Mouse (Mus musculus) stomach, embryonic 16.5 days (tissue): ENCODE data around the gene Gm4131. TPM values are rescaled to one million over a fixed set of nuclear protein-coding genes. Genes with fewer than 3 reads are reported as not detected.

Source experiments
- ATAC-seq: fragments of 200-750 bp; cut with Nextera tagmentation; 2 replicates; pipeline ENCODE4 v1.8.0; 2017; ENCODE audit warnings: moderate number of reproducible peaks, moderate TSS enrichment; ENCODE audit not compliant: insufficient read depth, low FRiP score
- H3K27ac ChIP-seq: fragments of 300-500 bp; sonication (generic); 2 replicates; pipeline ENCODE4 v1.5.1; 2014; ENCODE audit warnings: low read length
- H3K27me3 ChIP-seq: fragments of 300-500 bp; sonication (generic); 2 replicates; pipeline ENCODE4 v1.6.1; 2014; ENCODE audit warnings: low read length, control low read depth, mixed read lengths; ENCODE audit not compliant: control insufficient read depth, insufficient read depth
- H3K36me3 ChIP-seq: fragments of 300-500 bp; sonication (generic); 2 replicates; pipeline ENCODE4 v1.6.1; 2014; ENCODE audit warnings: low read length; ENCODE audit not compliant: control insufficient read depth, insufficient read depth
- H3K4me1 ChIP-seq: fragments of 300-500 bp; sonication (generic); 2 replicates; pipeline ENCODE4 v1.6.1; 2014; ENCODE audit warnings: low read length, control low read depth, mixed read lengths; ENCODE audit not compliant: control insufficient read depth, insufficient read depth
- H3K4me2 ChIP-seq: fragments of 300-500 bp; sonication (generic); 2 replicates; pipeline ENCODE4 v1.6.1; 2014; ENCODE audit warnings: low read depth, low read length, mixed read lengths
- H3K4me3 ChIP-seq: fragments of 300-500 bp; sonication (generic); replicated peaks from 2 replicates; pipeline ENCODE4 v1.5.1; 2014; ENCODE audit warnings: mild to moderate bottlenecking, low read length
- H3K9ac ChIP-seq: fragments of 300-500 bp; sonication (generic); 2 replicates; pipeline ENCODE4 v1.6.1; 2014; ENCODE audit warnings: low read length
- H3K9me3 ChIP-seq: fragments of 300-500 bp; sonication (generic); replicated peaks from 2 replicates; pipeline ENCODE4 v1.6.1; 2016; ENCODE audit warnings: low read length, control low read depth; ENCODE audit not compliant: control insufficient read depth
- WGBS: fragments of 180-500 bp; shearing (Covaris S2); extraction: QIAGEN DNeasy Blood & Tissue Kit; methylation state at CpG from one replicate; pipeline ENCODE4 v1.1.7; 2014; 5-methylcytosine and 5-hydroxymethylcytosine counted together
- polyA plus RNA-seq: library from polyadenylated mRNA; unstranded; fragments of >200 nt; fragmentation: Nextera tagmentation; extraction: Ambion mirVana; gene quantifications from 2 replicates; pipeline ENCODE4 v1.2.1, GENCODE M21; 2015

Gene Gm4131
- polyA plus RNA-seq, 1 experiment from 2014 or later: not detected

DNA sequence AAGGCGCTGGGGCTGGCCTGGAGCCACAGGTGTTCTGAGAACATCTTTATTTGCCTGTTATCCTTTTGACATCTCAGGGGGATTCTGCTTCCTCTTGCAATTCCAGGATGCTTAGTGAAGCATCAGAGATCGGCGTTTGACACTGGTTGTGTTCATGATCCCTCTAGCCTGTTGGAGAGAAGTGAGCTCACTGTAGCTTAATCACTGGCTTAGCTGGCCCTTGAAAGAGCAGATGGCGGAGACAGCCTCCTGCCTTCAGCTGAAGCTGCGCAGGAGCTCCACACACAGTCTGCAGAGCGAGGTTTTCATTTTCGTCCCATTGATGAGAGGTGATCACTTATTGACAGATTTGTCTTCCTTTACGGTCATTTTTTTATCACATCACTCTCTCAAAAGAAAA lies 9.1 kb upstream of the Gm4131 start:
- Histone ChIP-seq H3K4me1 (no peaks in the 10 kb centered on the region), H3K9me3 (no peaks in the 10 kb centered on the region), H3K9ac (no peak overlapping the region), H3K27me3 (no peaks in the 10 kb centered on the region), H3K36me3 (no peaks in the 10 kb centered on the region), H3K27ac (no peak overlapping the region), H3K4me3 (no peak overlapping the region), H3K4me2 (no peak overlapping the region)
- WGBS: 69% methylated on average over 8 of the region's 8 CpGs
- ATAC-seq: no peak

DNA sequence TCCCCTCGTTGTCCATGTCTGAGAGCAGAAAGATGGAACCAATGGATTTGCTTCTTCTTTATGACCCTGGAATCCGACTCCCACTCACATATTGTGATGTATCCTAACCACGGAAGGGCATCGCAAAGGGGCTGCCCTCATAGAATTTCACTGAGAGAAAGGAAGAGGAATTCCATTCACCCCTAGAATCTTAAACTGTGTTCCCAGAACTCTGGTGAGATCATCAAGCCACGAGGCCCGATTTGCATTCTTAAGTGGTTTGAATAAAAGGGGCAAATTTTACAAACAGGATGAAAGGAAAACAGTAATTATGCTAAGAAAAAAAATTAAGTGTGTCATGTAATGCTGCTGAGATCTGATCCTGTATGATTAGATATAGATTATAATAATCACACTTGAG lies 8.2 kb upstream of the Gm4131 start:
- ATAC-seq: no peak
- Histone ChIP-seq H3K4me3 (no peak overlapping the region), H3K9me3 (no peaks in the 10 kb centered on the region), H3K27me3 (no peaks in the 10 kb centered on the region), H3K36me3 (no peaks in the 10 kb centered on the region), H3K4me2 (no peak overlapping the region), H3K27ac (no peak overlapping the region), H3K4me1 (peaks cover 4% of the 10 kb centered on the region), H3K9ac (no peak overlapping the region)
- 67% methylated on average over 6 of the region's 6 CpGs for WGBS

- H3K36me3 ChIP-seq: no peaks in the 10 kb centered on the region
- peaks cover 9% of the 10 kb centered on the region for H3K4me1 ChIP-seq
- no peaks in the 10 kb centered on the region for H3K27me3 ChIP-seq
- H3K9me3 ChIP-seq: no peaks in the 10 kb centered on the region
- ATAC-seq: no peak
- WGBS: 0% methylated on average over 1 of the region's 3 CpGs
- no peak overlapping the region for H3K9ac ChIP-seq
- H3K27ac ChIP-seq: no peak overlapping the region
- H3K4me2 ChIP-seq: no peak overlapping the region
- no peak overlapping the region for H3K4me3 ChIP-seq
Measured at GRCm38 (mm10) chr14:62573454-62573853, 6.7 kb upstream of the Gm4131 start.

DNA sequence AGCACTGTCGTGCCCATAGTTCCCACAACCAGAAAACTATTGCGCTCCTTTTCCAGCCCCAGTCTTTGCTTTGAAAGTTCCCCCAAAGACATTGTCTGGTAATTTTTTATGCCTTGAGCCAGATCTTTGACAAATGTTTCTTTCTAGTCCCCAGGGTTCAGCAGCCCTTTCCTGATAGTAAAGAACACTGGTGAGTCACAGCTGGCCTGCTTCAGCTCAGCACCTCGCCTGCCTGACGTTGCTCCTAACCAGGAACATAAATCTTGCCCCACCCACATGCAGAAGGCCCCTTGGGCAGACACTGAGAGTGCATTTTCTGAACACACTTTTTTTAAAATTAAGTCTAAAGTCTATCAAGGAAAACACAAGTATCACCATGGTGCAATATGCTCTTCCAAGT lies 3.6 kb upstream of the Gm4131 start:
- Histone ChIP-seq H3K4me3 (no peak overlapping the region), H3K36me3 (no peaks in the 10 kb centered on the region), H3K27me3 (no peaks in the 10 kb centered on the region), H3K4me1 (peaks cover 9% of the 10 kb centered on the region), H3K9ac (no peak overlapping the region), H3K9me3 (no peaks in the 10 kb centered on the region), H3K4me2 (peak overlapping the region; percentile 11; the same call in 1 of the 2 replicates), H3K27ac (peak overlapping the region; percentile 73)
- 12% methylated on average over 4 of the region's 4 CpGs for WGBS
- ATAC-seq: peak; percentile 72; the same call in 1 of the 2 replicates

DNA sequence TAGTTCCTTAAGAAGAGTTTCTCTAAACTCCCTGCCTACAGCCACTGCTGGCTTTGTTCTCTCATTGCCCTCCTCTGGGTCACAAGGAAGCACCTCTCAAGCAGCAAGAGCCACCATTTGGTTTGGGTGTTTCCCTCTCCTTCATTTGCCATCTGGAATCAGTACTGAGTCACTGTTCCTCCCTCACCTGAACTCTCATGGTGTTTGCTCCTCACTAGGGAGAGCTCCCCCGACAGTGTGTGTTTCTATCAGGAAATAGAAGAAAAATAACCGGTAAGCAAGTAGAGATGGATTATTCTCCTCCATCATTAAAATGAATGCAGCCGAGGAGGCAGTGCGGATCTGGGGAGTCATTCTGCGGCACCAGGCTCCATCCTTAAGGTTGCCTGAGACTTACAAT lies 2.7 kb upstream of the Gm4131 start:
- Histone ChIP-seq H3K27ac (peak overlapping the region; percentile 73; the same call in 1 of the 2 replicates), H3K9ac (no peak overlapping the region), H3K9me3 (no peaks in the 10 kb centered on the region), H3K4me3 (no peak overlapping the region), H3K4me1 (peaks cover 9% of the 10 kb centered on the region), H3K4me2 (no peak overlapping the region), H3K27me3 (no peaks in the 10 kb centered on the region), H3K36me3 (no peaks in the 10 kb centered on the region)
- no peak for ATAC-seq
- 81% methylated on average over 5 of the region's 5 CpGs for WGBS

DNA sequence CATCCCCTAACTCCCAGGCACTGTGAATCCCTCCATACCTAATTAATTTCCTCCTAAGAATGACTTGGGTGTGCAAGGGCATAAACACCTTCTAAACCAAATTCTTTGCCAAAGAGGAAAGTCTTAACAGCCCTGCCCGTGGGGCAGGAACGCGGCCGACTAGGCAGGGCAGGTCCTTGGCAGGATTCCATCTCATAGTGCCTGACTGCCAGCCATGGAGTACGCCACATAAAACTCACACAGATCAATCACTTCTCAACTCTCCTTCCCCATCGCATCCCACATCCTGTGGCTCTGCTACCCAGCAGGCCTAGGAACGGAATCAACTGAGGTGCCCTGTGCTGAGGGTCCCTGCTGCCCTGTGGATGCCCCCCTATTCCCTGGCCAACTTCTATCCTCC lies 3.0 kb downstream of the Gm4131 start:
- Histone ChIP-seq H3K9ac (no peak overlapping the region), H3K9me3 (no peaks in the 10 kb centered on the region), H3K4me1 (no peaks in the 10 kb centered on the region), H3K27ac (no peak overlapping the region), H3K4me2 (no peak overlapping the region), H3K4me3 (no peak overlapping the region), H3K36me3 (no peaks in the 10 kb centered on the region), H3K27me3 (no peaks in the 10 kb centered on the region)
- 69% methylated on average over 7 of the region's 7 CpGs for WGBS
- ATAC-seq: no peak

- Histone ChIP-seq H3K4me1 (no peaks in the 10 kb centered on the region), H3K4me2 (no peak overlapping the region), H3K27me3 (no peaks in the 10 kb centered on the region), H3K36me3 (no peaks in the 10 kb centered on the region), H3K9ac (no peak overlapping the region), H3K9me3 (no peaks in the 10 kb centered on the region), H3K27ac (no peak overlapping the region), H3K4me3 (no peak overlapping the region)
- ATAC-seq: no peak
- 50% methylated on average over 17 of the region's 17 CpGs for WGBS
Measured at GRCm38 (mm10) chr14:62561875-62562748, 4.6 kb downstream of the Gm4131 start.

DNA sequence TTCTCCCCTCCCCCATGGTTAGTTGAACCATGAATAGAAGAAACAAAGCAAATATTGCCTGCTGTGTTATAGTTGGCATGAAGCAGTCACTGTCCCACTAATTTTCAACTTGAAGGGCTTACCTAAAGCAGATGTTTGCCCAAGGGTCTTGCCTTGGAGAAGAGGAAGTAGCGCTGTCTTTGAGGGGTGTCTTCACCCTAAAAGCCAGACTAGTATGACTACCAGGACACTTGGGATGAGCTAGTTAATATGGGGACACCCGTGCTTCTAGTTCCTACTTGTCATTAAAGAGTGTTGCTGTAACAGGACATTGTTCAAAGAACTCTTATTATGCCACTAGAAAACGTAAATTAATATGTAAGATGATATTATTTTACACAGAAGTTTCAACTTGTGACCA lies 9.6 kb downstream of the Gm4131 start:
- H3K4me3 ChIP-seq: no peak overlapping the region
- WGBS: 81% methylated on average over 3 of the region's 3 CpGs

More for the DNA sequence above, 9.6 kb downstream of the Gm4131 start:
- Histone ChIP-seq H3K4me1 (peaks cover 8% of the 10 kb centered on the region; the same call in 1 of the 2 replicates), H3K36me3 (no peaks in the 10 kb centered on the region), H3K9me3 (no peaks in the 10 kb centered on the region), H3K27ac (no peak overlapping the region), H3K9ac (no peak overlapping the region), H3K27me3 (0 out of 2 replicates have a peak, but pooled peaks cover 5% of the 10 kb centered on the region), H3K4me2 (no peak overlapping the region)
- ATAC-seq: no peak
